Mouse (Mus musculus) adrenal gland, adult (tissue): ENCODE results near the gene Slc22a15.

ENCODE experiments used
- DNase-seq, 2 experiments: peaks; one replicate each; pipeline ENCODE4 v3.0.0; 2022 to 2023; ENCODE audit warnings: low spot score in 1 of 2; ENCODE audit not compliant: inconsistent age in 2 of 2

Gene Slc22a15

DNA sequence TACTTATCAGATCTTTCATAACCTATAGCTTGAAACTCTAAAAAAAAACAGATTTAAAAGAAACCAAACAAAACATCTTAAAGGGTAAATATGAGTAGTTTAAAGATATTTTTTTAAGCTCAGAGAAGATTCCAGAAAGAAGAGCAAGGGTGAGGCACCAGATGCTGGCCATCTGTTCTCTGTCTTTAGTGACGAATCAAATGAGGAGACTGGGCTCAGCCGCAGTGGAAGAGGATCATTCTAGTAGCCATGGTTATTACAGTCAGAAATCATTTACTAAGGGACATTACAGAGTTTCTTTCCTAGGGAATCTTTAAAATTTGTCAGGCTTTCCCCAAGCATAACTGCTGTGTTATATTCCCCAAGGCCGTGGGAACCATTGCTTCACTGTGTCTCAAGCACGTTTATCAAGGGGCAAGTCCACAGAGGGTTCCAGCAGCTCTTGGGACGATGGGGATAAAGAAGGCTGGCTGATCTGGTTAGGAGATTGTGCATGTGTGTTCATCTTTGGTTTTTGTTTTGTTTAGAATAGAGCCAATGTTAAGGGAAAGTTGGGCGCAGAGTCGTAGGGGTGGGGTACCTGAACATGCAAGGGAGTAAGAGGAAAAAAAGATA, 51.1 kb downstream of the Slc22a15 start:
- DNase-seq = no peak

DNA sequence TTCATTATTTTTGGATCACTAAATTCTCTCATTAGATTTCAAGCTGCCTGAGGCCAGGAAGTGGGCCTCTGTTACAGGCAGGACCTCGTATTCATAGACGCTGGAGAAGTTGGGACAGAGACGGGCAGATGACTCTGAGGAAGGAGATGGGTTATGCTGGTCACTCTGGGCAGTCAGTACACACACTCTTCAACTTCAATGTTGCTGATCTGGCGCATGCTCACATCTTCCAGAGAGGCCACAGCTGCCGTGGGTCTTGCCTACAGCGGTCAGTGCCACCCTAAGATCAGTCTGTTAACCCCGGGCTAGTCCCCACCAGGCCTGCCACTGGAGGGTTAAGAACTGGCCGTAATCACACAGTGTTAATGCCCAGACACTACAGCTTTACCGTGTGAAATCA, 52.3 kb downstream of the Slc22a15 start:
- DNase-seq = no peak

- no peak for DNase-seq
Measured at GRCm38 (mm10) chr3:101867001-101867421, 57.2 kb downstream of the Slc22a15 start.

GRCm38 (mm10) chr3:101861856-101862255, 62.4 kb downstream of the Slc22a15 start:
- DNase-seq = peak; percentile 31 to 83

GRCm38 (mm10) chr3:101860151-101860550, 64.1 kb downstream of the Slc22a15 start:
- DNase-seq = no peak

DNA sequence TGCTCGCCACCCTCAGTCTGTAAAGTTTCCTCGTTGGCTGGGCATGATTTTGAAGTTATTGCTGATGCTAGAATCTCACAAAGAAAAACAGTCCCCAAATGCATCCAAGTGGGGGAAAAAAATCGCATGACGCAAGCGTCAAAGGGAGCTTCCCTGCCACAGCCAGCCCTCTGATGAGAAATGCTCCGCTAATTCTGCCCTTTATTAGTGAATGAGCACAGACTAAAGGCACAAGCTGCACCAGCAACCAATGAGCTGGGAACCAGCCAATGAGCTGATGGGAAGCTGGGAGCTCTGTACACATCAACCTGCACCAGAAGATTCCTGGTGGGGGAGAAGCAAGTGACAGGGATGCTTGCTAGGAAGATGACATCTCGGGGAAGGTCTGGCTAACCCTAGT, 64.5 kb downstream of the Slc22a15 start:
- DNase-seq = no peak

DNA sequence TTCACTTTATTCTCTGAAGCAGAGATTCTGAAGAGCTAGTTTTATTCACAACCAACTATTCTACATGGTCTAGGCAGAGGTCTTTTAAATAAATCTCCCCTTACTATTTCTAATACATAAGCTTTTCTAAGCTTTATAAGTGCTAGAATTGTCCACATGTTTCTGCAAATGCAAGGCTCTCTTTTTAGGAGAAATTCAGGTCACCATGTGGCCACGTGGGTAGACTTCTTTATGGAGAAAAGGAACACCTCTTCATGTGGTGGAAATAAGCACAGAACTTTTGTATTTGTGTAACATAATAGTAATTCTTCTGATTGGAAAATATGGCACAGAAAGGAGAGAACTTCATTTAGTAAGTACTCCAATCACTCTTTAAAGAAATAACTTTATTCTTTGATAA, 70.2 kb downstream of the Slc22a15 start:
- no peak for DNase-seq

DNA sequence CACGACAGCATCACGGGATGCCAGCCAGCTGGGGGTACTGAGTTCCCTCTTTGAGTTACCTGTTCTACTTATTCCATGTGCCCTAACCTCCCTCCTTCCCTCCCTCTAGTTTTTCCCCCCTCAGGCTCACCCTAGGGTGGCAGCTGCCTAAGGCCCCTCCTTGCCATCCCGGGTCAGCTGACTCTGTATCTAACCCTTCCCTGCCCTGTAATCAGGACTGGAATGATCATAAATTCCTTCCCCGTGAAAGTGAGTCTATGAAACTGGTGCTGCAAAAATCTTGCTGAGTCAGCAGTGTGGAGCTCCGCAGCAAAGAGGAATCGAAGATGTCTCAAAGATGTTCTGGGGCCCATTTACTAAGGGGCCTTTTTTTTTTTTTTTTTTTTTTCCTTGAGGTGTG, 72.9 kb downstream of the Slc22a15 start:
- DNase-seq = no peak

- no peak for DNase-seq
Measured at GRCm38 (mm10) chr3:101848816-101849215, 75.4 kb downstream of the Slc22a15 start, which contains the start of gene Mab21l3. TSS of gene Mab21l3 (minus strand) at chr3:101848959.

DNA sequence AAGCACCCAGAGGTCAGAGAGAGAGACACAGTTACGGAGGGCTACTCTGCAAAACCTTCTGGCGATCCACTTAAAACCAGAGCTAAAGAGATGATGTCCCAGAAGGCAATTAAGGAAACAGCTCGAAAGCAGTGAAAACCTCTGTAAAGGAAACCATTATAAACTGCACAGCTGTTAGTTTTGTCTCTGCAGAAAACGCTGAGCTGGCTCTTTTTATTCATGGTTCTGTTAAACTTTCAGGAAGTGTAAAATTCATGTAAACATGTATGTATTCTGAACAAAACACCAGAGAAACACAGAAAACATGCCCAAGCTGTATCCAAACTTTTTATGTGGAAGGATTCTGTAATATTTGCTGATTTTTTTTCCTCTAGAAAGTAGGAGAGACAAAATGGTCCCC, 78.2 kb downstream of the Slc22a15 start:
- DNase-seq = no peak

DNA sequence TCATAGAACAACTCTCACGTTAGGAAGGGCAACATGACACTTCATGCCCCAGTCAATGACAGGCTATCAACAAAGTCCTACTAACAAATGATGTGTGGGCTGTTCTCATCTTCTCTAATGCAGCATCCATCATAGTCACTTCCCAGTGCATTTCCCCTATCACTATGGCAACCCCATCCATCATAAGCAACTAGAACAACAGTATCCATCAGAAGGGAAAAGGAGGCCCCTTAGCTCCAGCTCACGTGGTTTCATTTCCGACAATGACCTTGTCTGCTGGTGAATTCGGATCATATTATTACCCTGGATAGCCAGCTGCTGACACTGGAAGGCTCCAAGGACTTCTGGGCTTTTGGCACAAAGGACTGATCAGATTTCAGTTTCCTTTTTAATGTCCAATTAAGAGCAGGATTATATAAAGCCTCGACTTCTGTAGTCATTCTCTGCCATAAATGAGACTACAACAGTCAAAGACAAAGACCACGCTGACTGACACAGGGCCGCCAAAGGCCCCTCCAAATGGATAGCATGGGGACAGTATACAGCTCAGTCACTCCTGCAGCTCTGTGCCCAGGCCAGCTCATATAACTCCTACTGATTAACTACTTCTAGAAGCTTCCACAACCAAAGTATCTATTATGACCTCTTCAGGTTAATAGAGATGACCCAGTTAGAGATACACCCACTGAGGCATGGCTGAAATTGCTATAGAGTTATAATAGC, 81.7 kb downstream of the Slc22a15 start:
- DNase-seq = peak in 1 of 2 experiments; percentile 49

DNA sequence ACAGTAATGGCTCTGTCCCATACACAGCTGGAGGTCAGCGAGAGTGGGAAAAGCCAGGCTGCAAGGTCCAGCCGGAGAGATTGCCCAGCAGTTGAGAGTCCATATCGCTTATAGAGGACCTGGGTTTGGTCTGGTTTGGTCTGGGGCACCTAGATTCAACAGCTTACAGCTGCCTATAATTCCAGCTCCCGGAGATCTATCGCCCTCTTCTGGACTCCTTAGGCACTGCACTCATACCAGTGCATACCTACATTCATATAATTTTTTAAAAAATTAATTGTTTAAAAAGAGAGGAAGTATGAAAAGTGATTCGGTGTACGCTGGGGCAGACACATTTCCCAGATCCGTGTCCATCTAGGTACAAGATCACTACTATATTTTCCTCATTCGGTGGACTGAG, 84.9 kb downstream of the Slc22a15 start:
- no peak for DNase-seq

- DNase-seq = no peak
Measured at GRCm38 (mm10) chr3:101836971-101837370, 87.3 kb downstream of the Slc22a15 start.

DNA sequence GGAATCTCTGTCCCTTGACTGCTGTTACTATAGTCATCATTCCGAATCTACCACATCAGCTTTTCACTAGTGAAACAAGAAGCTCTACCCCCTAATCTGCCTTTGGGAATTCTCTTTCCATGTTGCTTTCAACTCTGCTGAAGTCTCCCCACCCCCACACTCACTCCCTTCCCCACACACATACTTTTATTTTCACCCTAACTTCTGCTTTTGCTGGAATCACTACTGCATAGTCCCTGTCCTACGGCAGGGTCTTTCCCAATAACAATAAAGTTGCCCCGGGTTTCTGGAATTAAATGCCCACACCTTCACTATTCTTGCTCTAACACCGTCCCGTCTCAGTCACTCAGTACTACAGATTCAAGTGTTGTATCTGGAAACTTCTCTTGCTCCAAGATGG, 87.7 kb downstream of the Slc22a15 start:
- no peak for DNase-seq

DNA sequence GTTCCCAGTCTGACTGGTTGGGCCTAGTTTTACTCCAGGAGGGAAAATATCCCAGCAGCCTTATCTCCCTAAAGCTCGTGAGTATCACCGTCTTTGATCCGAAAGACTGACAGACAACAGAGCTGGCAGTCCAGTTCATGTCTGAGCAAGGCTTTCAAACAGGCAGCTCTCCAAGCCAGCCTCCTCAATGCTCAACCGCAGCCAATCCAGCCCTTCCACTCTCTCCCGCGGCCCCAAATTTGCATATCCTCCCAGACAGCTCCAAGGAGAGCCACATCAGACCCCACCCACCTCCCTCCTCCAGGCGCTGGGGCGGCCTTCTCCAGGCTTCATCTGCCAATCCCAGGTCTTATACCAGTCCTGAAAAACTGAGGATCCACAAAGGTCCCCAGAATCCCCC, 88.2 kb downstream of the Slc22a15 start:
- peak; percentile 86 to 91 for DNase-seq

DNA sequence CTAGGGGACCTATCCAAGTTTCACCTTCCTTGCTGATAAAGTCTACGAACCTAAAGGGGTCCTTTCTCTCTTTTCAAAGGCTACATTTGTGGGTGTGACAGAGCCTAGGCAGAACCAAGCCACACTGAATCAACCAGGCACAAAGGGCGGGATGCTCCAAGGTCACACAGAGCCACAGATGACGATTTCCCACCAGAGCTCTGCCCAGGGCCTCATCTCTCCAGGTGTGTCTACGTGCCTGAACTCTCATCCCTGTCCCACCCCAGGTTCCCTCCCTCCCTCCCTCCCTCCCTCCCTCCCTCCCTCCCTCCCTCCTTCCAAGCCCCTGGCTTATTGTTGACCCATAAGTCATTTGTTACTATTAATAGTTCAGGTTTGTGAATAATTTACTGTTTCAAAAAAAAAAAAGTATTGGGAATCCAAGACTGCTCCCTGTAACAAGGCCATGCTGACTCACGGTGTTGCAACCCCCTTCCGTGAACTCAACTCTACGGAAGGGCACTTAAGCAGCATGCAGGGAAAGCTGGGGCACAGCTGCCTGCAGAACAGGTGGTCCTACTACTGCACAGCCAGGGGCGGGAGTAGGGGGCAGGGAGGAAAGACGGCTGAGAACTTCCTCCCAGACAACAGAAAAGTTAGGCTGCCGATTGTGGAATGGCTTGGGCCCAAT, 92.9 kb downstream of the Slc22a15 start:
- peak; percentile 79 to 88 for DNase-seq

- DNase-seq = no peak
Measured at GRCm38 (mm10) chr3:101829881-101830616, 94.2 kb downstream of the Slc22a15 start.

DNA sequence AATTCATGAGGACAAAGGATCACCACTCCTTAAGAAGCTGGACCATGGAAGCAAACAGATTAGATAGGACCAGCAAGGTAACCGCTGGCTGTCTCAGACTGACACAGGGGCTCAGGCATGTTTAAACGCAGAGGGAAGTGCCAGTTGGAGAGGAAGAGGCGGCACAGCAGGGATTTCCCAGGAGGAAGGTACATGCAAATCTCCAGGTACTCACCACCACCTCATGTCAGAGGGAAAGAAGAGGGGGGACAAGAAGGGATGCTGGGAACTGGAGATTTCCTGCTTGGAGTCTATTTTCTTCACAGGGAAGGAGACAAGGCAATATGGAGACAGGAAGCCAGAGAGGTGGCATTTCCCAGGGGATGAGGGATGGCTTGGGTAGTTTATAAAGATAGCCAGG, 95.7 kb downstream of the Slc22a15 start:
- no peak for DNase-seq

- DNase-seq = no peak
Measured at GRCm38 (mm10) chr3:101827220-101827715, 97.0 kb downstream of the Slc22a15 start.

GRCm38 (mm10) chr3:101824338-101824737, 99.9 kb downstream of the Slc22a15 start:
- no peak for DNase-seq

GRCm38 (mm10) chr3:101822052-101822451, 102.2 kb downstream of the Slc22a15 start:
- DNase-seq = no peak
